Mouse (Mus musculus): ENCODE data around the gene Mrgprx2. TPM values are rescaled to one million over a fixed set of nuclear protein-coding genes. Genes with fewer than 3 reads are reported as not detected.
"Not testable (repeated sequence)": the region's sequence is repeated elsewhere in the genome, so short reads cannot be mapped to it uniquely, and the experiment has no call there.

Gene Mrgprx2
- not detected for polyA plus RNA-seq (2012; fragmentation: generic; extraction: Trizol)
- long read RNA-seq, experiment 1: 0 reads
- long read RNA-seq, experiment 2: 0 reads

DNA sequence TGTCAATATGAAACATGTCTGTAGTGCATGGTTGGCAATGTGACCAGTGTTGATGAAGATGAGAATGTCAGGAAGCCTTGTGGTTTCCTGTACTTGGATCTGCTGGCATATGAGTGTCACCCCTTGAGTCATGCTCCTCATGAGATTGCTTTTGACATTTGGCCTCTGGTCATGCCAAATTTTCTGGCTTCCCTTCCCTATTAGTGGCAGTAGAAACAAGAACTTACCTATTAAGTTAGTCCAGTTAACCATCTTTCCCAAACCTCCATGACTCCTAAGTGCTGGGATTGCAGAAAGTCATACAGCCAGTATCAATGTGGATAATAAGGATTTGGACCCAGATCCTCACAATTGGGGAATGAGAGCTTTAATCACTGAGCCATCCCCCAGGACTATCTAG lies at the start of gene Mrgprx2:
Gene Mrgprx2 (minus strand): TSS at position 101 of the 400 bp plus-strand sequence.
- H3K4me3 ChIP-seq (ENCODE audit: insufficient read depth, poor library complexity, severe bottlenecking): no peak within 1 kb of the TSS

GRCm38 (mm10) chr7:48456242-48456641 lies 42.9 kb downstream of the Mrgprx2 start, which contains the start of gene Mrgprb1:
Mrgprb1 (minus strand) TSS chr7:48456342.
- TF ChIP-seq CTCF (IDR thresholded peaks at IDR 0.05; ENCODE audit: control insufficient read depth, insufficient read depth, insufficient read length) (no peak), MYOG (IDR thresholded peaks at IDR 0.05; ENCODE audit: control insufficient read depth, extremely low read depth, insufficient read length) (no peak), FOSL1 (IDR thresholded peaks at IDR 0.05; ENCODE audit: insufficient read depth, low read length, poor library complexity, severe bottlenecking) (no peak), USF1 (IDR thresholded peaks at IDR 0.05; ENCODE audit: low read depth) (no peak), MYOD1 (IDR thresholded peaks at IDR 0.05; ENCODE audit: control insufficient read depth, insufficient read length, low read depth) (no peak), MAX (IDR thresholded peaks at IDR 0.05) (no peak), CEBPB (IDR thresholded peaks at IDR 0.05; ENCODE audit: low read depth) (no peak)
- no peak within 1 kb of the TSS for H3K4me3 ChIP-seq (ENCODE audit: insufficient read depth, poor library complexity, severe bottlenecking)
- no peaks in the 10 kb centered on the region for H3K79me3 ChIP-seq (ENCODE audit: low read depth)
- no peaks in the 10 kb centered on the region for H3K27me3 ChIP-seq (ENCODE audit: control insufficient read depth, insufficient read depth, insufficient read length)
- no peaks in the 10 kb centered on the region for H3K79me2 ChIP-seq (ENCODE audit: control insufficient read depth, insufficient read depth)
- no peaks in the 10 kb centered on the region for H3K36me3 ChIP-seq (ENCODE audit: control insufficient read depth, insufficient read depth)
- no peak within 1 kb of the TSS for H3ac ChIP-seq (ENCODE audit: control insufficient read depth, insufficient read length, low read depth)

More for the DNA sequence above, at the start of gene Mrgprx2:
- Histone ChIP-seq H3K79me2 (ENCODE audit: control insufficient read depth, insufficient read depth) (no peaks in the 10 kb centered on the region), H3K27me3 (ENCODE audit: control insufficient read depth, insufficient read depth, insufficient read length) (no peaks in the 10 kb centered on the region), H3ac (ENCODE audit: control insufficient read depth, insufficient read length, low read depth) (no peak within 1 kb of the TSS), H3K36me3 (ENCODE audit: control insufficient read depth, insufficient read depth) (no peaks in the 10 kb centered on the region), H3K79me3 (ENCODE audit: low read depth) (no peaks in the 10 kb centered on the region)
- TF ChIP-seq MYOD1 (IDR thresholded peaks at IDR 0.05; ENCODE audit: control insufficient read depth, insufficient read length, low read depth) (no peak), CTCF (IDR thresholded peaks at IDR 0.05; ENCODE audit: control insufficient read depth, insufficient read depth, insufficient read length) (no peak), USF1 (IDR thresholded peaks at IDR 0.05; ENCODE audit: low read depth) (no peak), MAX (IDR thresholded peaks at IDR 0.05) (no peak), CEBPB (IDR thresholded peaks at IDR 0.05; ENCODE audit: low read depth) (no peak)

DNA sequence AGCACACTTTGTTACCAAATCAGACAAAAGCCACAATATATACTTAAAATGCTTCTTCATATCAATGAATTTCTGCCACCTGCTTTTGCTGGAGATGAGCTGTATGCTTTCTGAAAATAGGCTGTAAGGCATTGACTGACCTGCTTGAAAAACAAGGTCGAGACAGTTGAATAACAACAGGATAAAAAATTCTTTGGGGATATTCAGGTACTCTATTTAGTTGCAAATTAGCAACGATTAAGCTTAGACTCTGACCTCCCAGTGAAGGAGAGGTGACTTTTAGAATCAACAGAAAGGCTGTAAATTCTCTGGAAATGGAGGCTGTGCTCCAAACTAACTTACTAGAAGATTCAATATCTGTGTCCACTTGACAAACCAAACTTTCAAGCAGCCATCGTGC lies 62.5 kb downstream of the Mrgprx2 start:
- Histone ChIP-seq H3ac (ENCODE audit: control insufficient read depth, insufficient read length, low read depth) (no peak overlapping the region), H3K79me3 (ENCODE audit: low read depth) (no peaks in the 10 kb centered on the region), H3K79me2 (ENCODE audit: control insufficient read depth, insufficient read depth) (no peaks in the 10 kb centered on the region), H3K27me3 (ENCODE audit: control insufficient read depth, insufficient read depth, insufficient read length) (no peaks in the 10 kb centered on the region), H3K4me3 (ENCODE audit: insufficient read depth, poor library complexity, severe bottlenecking) (no peak overlapping the region), H3K36me3 (ENCODE audit: control insufficient read depth, insufficient read depth) (no peaks in the 10 kb centered on the region)
- TF ChIP-seq MAX (IDR thresholded peaks at IDR 0.05): no peak
- no peak for TF ChIP-seq FOSL1 (IDR thresholded peaks at IDR 0.05; ENCODE audit: insufficient read depth, low read length, poor library complexity, severe bottlenecking)
- no peak for TF ChIP-seq MYOG (IDR thresholded peaks at IDR 0.05; ENCODE audit: control insufficient read depth, extremely low read depth, insufficient read length)
- TF ChIP-seq USF1 (IDR thresholded peaks at IDR 0.05; ENCODE audit: low read depth): no peak
- no peak for TF ChIP-seq MYOD1 (IDR thresholded peaks at IDR 0.05; ENCODE audit: control insufficient read depth, insufficient read length, low read depth)
- TF ChIP-seq CTCF (IDR thresholded peaks at IDR 0.05; ENCODE audit: control insufficient read depth, insufficient read depth, insufficient read length): no peak
- no peak for TF ChIP-seq CEBPB (IDR thresholded peaks at IDR 0.05; ENCODE audit: low read depth)

GRCm38 (mm10) chr7:48435936-48436335 lies 63.2 kb downstream of the Mrgprx2 start:
- not testable (repeated sequence) for H3K79me3 ChIP-seq (ENCODE audit: low read depth); H3ac ChIP-seq (ENCODE audit: control insufficient read depth, insufficient read length, low read depth); H3K36me3 ChIP-seq (ENCODE audit: control insufficient read depth, insufficient read depth); H3K27me3 ChIP-seq (ENCODE audit: control insufficient read depth, insufficient read depth, insufficient read length); H3K79me2 ChIP-seq (ENCODE audit: control insufficient read depth, insufficient read depth); H3K4me3 ChIP-seq (ENCODE audit: insufficient read depth, poor library complexity, severe bottlenecking)

Other genes starting within 250 kb of the Mrgprx2 start
- not detected for gene Mrgprb8, start 110.8 kb downstream of the Mrgprx2 start, polyA plus RNA-seq (2012; fragmentation: generic; extraction: Trizol)
- not detected for gene Mrgprb1, start 43.0 kb downstream of the Mrgprx2 start, polyA plus RNA-seq (2012; fragmentation: generic; extraction: Trizol)
- not detected for gene Mrgprb2, start 58.8 kb upstream of the Mrgprx2 start, polyA plus RNA-seq (2012; fragmentation: generic; extraction: Trizol)
- gene Mrgprb3, start 144.5 kb upstream of the Mrgprx2 start, polyA plus RNA-seq (2012; fragmentation: generic; extraction: Trizol): not detected

All from C2C12 (cell line).